Mouse (Mus musculus) E14TG2a.4 (cell line): ENCODE measurements around the gene Sidt2.

Experiments used
- CTCF ChIP-seq: conservative IDR thresholded peaks from 2 replicates; pipeline ENCODE4 v1.5.1; 2014; ENCODE audit warnings: low read length
- NANOG ChIP-seq: IDR thresholded peaks from 2 replicates; pipeline ENCODE4 v1.6.1; 2014; ENCODE audit warnings: borderline replicate concordance, low read length, mixed read lengths

GRCm38 (mm10) chr9:45999009-45999408, 44.0 kb upstream of the Sidt2 start:
- TF ChIP-seq CTCF (no peak), NANOG (no peak)
